Mouse (Mus musculus) brain, embryonic 14.5 days (tissue): ENCODE measurements around the gene Ddo.

ENCODE experiments used
- CTCF ChIP-seq: fragments of 200-500 bp; IDR thresholded peaks from 2 replicates; pipeline ENCODE4 v1.5.1; 2012; ENCODE audit warnings: inconsistent platforms, mild to moderate bottlenecking, moderate library complexity, borderline replicate concordance; ENCODE audit not compliant: insufficient read depth, insufficient read length; ENCODE audit errors: extremely low read depth
- POLR2A ChIP-seq: fragments of 200-500 bp; IDR thresholded peaks from 2 replicates; pipeline ENCODE4 v1.6.1; 2012; ENCODE audit warnings: mild to moderate bottlenecking, inconsistent platforms, borderline replicate concordance; ENCODE audit not compliant: poor library complexity, insufficient read depth, insufficient read length, severe bottlenecking; ENCODE audit errors: extremely low read depth

DNA sequence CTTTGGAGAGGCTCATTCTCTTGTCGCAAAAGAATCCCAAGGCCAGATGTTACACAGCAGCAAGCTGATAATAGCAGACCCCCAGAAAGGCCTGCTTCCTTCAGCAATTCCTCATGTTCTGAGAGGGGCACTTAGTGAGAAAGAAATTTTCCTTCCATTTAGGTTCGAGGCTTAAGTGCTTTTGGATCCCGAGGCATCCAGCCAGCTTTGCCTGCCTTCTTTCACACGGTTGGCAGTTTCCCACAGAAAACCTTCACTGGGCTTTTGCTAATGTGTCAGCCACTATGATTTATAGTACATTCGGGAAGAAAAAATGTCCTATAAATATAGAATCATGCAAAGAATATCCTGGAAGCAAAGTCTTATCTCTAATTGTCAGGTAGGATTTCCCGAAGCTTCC, 89.3 kb downstream of the Ddo start:
- no peak for TF ChIP-seq POLR2A
- no peak for TF ChIP-seq CTCF
